Mouse (Mus musculus) limb, embryonic 14.5 days (tissue): ENCODE measurements around the gene Tomm34. TPM values are rescaled to one million over a fixed set of nuclear protein-coding genes. Genes with fewer than 3 reads are reported as not detected.
"Not testable (repeated sequence)": the region's sequence is repeated elsewhere in the genome, so short reads cannot be mapped to it uniquely, and the experiment has no call there.

Experiments used
- ATAC-seq: fragments of 200-750 bp; cut with Nextera tagmentation; 2 replicates; pipeline ENCODE4 v1.8.0; 2017; ENCODE audit warnings: low read depth, moderate number of reproducible peaks, moderate TSS enrichment; ENCODE audit not compliant: low FRiP score
- DNase-seq: peaks from one replicate; pipeline ENCODE4 v3.0.0-alpha.2; 2015; ENCODE audit warnings: low spot score
- H3K27ac ChIP-seq: fragments of 300-500 bp; sonication (generic); replicated peaks from 2 replicates; pipeline ENCODE4 v1.5.1; 2014; ENCODE audit warnings: low read depth, mild to moderate bottlenecking, low read length, moderate library complexity, mixed read lengths
- H3K27me3 ChIP-seq: fragments of 300-500 bp; sonication (generic); 2 replicates; pipeline ENCODE4 v1.6.1; 2014; ENCODE audit warnings: low read length, mixed read lengths; ENCODE audit not compliant: control insufficient read depth, insufficient read depth
- H3K36me3 ChIP-seq: fragments of 300-500 bp; sonication (generic); 2 replicates; pipeline ENCODE4 v1.6.1; 2014; ENCODE audit warnings: mild to moderate bottlenecking, low read length, moderate library complexity, mixed read lengths; ENCODE audit not compliant: control insufficient read depth, insufficient read depth
- H3K4me1 ChIP-seq: fragments of 300-500 bp; sonication (generic); 2 replicates; pipeline ENCODE4 v1.6.1; 2014; ENCODE audit warnings: antibody characterized with exemption, low read length, mixed read lengths; ENCODE audit not compliant: control insufficient read depth, insufficient read depth
- H3K4me2 ChIP-seq: fragments of 300-500 bp; sonication (generic); replicated peaks from 2 replicates; pipeline ENCODE4 v1.6.1; 2014; ENCODE audit warnings: low read depth, mild to moderate bottlenecking, low read length, moderate library complexity; ENCODE audit not compliant: severe bottlenecking
- H3K4me3 ChIP-seq: fragments of 300-500 bp; sonication (generic); replicated peaks from 2 replicates; pipeline ENCODE4 v1.5.1; 2014; ENCODE audit warnings: low read length
- H3K9ac ChIP-seq: fragments of 300-500 bp; sonication (generic); 2 replicates; pipeline ENCODE4 v1.6.1; 2014; ENCODE audit warnings: mild to moderate bottlenecking, low read depth, low read length, moderate library complexity; ENCODE audit not compliant: severe bottlenecking
- H3K9me3 ChIP-seq: fragments of 300-500 bp; sonication (generic); 2 replicates; pipeline ENCODE4 v1.6.1; 2016; ENCODE audit warnings: low read length; ENCODE audit not compliant: control insufficient read depth
- POLR2A ChIP-seq: fragments of 200-500 bp; IDR thresholded peaks from 2 replicates; pipeline ENCODE4 v1.8.0; 2012; ENCODE audit warnings: inconsistent platforms, mild to moderate bottlenecking, moderate library complexity, borderline replicate concordance; ENCODE audit not compliant: insufficient read depth, insufficient read length; ENCODE audit errors: extremely low read depth
- WGBS: fragments of 180-500 bp; shearing (Covaris S2); extraction: QIAGEN DNeasy Blood & Tissue Kit; methylation state at CpG from one replicate; pipeline ENCODE4 v1.1.7; 2014; 5-methylcytosine and 5-hydroxymethylcytosine counted together
- polyA plus RNA-seq, 2 experiments: library from polyadenylated mRNA; depleted of rRNA in 1 of 2; stranded (reverse) in 1 of 2; unstranded in 1 of 2; fragments of >200 nt; fragmentation: Nextera tagmentation in 1 of 2; extraction: Ambion mirVana in 1 of 2; gene quantifications; 2 replicates each; pipeline versions ENCODE4 v1.2.1 to v1.2.3; 2012 to 2014

The Tomm34 gene
- polyA plus RNA-seq, 2 experiments = 39.1 to 50.1 TPM

DNA sequence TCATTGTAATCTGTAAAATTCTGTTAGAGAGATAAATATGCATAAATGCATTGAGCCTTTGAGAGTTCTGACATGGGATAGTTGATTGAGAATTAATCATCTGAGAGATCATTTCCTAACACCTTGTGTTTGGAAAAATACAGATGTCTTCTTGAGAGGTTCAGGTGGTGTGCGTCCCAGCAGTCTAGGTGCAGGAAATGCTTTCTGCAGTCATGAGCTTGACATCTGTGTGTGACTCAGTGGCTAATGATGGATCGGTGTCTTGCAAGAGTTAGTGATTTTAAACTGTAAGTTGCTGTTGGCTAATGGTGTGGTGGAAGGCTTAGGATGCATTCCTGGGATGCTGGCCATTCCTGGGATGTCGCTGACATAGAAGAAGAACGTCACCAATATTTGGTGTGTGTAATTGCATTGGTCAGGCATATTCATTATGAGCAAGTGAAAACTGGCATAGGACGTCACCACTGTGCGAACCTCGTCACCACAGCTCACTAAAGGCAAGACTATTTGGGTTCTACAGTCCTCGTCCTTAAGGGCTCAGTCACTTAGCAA lies 6.0 kb upstream of the Tomm34 start:
- no peak for ATAC-seq
- 90% methylated on average over 8 of the region's 8 CpGs for WGBS
- H3K36me3 ChIP-seq = peaks cover 28% of the 10 kb centered on the region
- no peaks in the 10 kb centered on the region for H3K9me3 ChIP-seq
- TF ChIP-seq POLR2A = no peak
- no peak overlapping the region for H3K27ac ChIP-seq
- no peak overlapping the region for H3K9ac ChIP-seq
- no peak overlapping the region for H3K4me2 ChIP-seq
- no peaks in the 10 kb centered on the region for H3K27me3 ChIP-seq
- no peak for DNase-seq
- no peak overlapping the region for H3K4me3 ChIP-seq
- peaks cover 10% of the 10 kb centered on the region for H3K4me1 ChIP-seq

DNA sequence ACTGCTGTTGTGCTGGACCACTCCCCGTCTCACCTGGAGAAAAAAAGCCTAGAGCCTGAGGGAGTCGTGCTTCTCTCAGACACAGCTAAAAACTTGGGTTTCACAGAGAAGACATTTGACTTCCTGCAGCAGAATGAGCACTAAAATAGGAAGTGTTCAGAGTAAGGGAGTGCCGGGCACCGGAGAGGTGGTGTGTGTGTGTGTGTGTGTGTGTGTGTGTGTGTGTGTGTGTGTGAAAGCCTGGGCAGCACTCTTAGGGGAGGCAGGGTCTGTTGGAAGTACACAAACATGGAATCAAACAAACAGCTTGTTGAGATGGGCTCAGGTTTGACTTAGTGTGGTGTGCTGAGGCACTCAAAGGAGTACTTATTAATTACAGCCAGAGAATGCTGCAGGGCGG lies 4.1 kb upstream of the Tomm34 start:
- TF ChIP-seq POLR2A = no peak
- Histone ChIP-seq H3K27ac (no peak overlapping the region), H3K4me2 (peak overlapping the region; percentile 80), H3K4me3 (peak overlapping the region; percentile 97), H3K9ac (peak overlapping the region; percentile 74; the same call in 1 of the 2 replicates), H3K36me3 (peaks cover 9% of the 10 kb centered on the region), H3K27me3 (no peaks in the 10 kb centered on the region), H3K9me3 (no peaks in the 10 kb centered on the region), H3K4me1 (peaks cover 10% of the 10 kb centered on the region)
- DNase-seq = no peak
- ATAC-seq = no peak
- WGBS = 37% methylated on average over 5 of the region's 5 CpGs

DNA sequence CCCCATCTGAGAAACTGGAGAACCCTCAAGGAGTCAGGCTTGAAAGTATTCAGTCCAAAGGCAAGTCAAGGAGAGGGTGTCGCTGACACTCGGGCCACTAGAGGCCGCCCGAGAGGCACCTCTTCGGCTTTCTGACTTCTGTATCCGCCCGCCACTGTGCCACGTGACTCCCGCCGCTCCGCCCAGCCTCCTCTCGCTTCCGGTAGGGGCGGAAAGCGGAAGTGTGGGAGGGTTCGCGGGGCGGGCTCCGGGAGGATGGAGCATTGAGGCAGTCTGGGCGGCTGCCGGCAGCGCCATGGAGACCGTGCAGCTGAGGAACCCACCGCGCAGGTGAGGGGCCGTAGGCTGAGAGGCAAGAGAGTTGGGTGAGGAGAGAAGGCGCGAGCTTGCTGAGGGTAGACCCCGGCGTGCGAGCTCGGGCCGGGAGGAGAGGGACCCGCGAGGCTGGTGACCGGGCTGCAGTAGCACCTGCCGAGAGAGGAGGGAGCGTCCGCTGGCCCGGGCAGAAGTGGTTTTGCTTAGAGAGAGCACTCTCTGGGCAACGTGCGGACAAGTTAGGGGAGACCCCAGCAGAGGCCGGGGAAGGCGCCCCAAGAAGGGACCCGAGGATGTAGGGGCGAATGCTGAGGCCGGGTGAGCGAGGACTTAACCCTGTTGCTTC lies 3.1 kb upstream of the Tomm34 start:
- peaks cover 18% of the 10 kb centered on the region for H3K4me1 ChIP-seq
- WGBS = 2% methylated on average over 47 of the region's 48 CpGs
- no peaks in the 10 kb centered on the region for H3K9me3 ChIP-seq
- peak; percentile 89 for ATAC-seq
- peak overlapping the region; percentile 80 for H3K4me2 ChIP-seq
- no peaks in the 10 kb centered on the region for H3K36me3 ChIP-seq
- peak overlapping the region; percentile 97 for H3K4me3 ChIP-seq
- TF ChIP-seq POLR2A = peak; percentile 92
- peak overlapping the region; percentile 74 for H3K9ac ChIP-seq
- peak overlapping the region; percentile 10; the same call in 1 of the 2 replicates for H3K27ac ChIP-seq
- peak; percentile 97 for DNase-seq
- H3K27me3 ChIP-seq = no peaks in the 10 kb centered on the region

DNA sequence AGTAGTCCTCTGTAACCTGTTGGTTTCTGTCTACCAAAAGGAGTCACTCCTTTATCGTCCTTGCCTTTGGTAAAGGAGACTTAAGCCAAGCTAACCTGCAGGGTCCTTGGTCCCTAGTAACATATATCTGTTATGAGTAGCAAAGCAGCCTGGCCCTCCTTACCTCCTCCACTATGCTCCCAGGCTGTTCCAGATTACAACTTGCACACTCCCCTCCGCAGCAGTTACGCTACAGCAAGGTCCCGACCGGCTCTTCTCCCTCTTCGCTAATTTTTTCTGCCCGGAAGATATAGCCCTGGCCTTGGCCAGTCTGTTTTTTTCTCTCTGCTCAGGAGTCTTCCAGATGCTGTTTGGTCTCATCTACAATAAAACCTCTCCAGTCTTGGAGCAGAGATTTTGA lies 2.2 kb upstream of the Tomm34 start:
- WGBS = 77% methylated on average over 7 of the region's 7 CpGs
- H3K27me3 ChIP-seq = no peaks in the 10 kb centered on the region
- no peak for TF ChIP-seq POLR2A
- H3K4me3 ChIP-seq = no peak overlapping the region
- no peak overlapping the region for H3K4me2 ChIP-seq
- H3K36me3 ChIP-seq = no peaks in the 10 kb centered on the region
- H3K4me1 ChIP-seq = peaks cover 21% of the 10 kb centered on the region
- no peak overlapping the region for H3K27ac ChIP-seq
- ATAC-seq (no peak), DNase-seq (no peak)
- no peak overlapping the region for H3K9ac ChIP-seq
- H3K9me3 ChIP-seq = no peaks in the 10 kb centered on the region

DNA sequence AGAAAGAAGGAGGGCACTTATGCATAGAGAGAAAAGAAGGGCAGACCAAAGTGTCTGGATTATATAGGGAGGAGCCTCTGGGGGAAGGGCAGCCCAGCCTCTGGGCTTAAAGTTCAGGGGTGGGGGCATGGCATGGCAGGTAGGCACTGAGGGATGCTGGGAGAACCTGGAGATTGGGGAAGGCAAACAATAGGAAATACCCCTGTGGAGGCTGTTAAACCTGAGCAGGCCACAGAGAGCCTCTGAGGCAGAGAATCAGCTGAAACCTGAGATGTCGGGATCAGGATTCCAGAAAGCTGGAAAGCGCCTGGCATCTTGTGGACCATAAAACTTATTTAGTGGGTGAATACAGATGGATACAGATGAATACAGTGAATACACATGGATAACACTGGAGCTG lies 1.1 kb upstream of the Tomm34 start:
- H3K9me3 ChIP-seq = no peaks in the 10 kb centered on the region
- H3K4me2 ChIP-seq = no peak overlapping the region
- no peak overlapping the region for H3K4me3 ChIP-seq
- 19% methylated on average over 2 of the region's 2 CpGs for whole genome bisulfite sequencing
- no peak for TF ChIP-seq POLR2A
- DNase-seq (no peak), ATAC-seq (no peak)
- H3K27ac ChIP-seq = no peak overlapping the region
- peaks cover under 1% of the 10 kb centered on the region; the same call in 1 of the 2 replicates for H3K36me3 ChIP-seq
- H3K4me1 ChIP-seq = peaks cover 21% of the 10 kb centered on the region
- no peak overlapping the region for H3K9ac ChIP-seq
- no peaks in the 10 kb centered on the region for H3K27me3 ChIP-seq

DNA sequence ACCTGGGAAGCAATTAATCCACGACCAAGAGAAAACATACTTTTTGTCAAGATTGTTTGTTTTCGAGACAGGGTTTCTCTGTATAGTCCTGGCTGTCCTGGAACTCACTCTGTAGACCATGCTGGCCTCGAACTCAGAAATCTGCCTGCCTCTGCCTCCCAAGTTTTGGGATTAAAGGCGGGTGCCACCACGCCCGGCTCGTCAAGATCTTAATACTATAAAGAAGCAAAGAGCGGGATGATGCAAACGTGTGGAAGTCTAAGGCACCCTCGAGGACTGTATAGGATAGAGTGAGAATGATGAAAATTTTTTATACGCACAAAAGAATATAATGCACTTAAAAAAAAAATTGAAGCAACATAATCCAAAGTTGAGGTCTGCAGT lies 460 bp upstream of the Tomm34 start:
- H3K9ac ChIP-seq, H3K36me3 ChIP-seq, H3K27ac ChIP-seq, ATAC-seq, H3K27me3 ChIP-seq, DNase-seq, H3K9me3 ChIP-seq: not testable (repeated sequence)
- 76% methylated on average over 11 of the region's 11 CpGs for WGBS
- Histone ChIP-seq H3K4me3 (peak overlapping the region; percentile 90), H3K4me1 (peaks cover 21% of the 10 kb centered on the region), H3K4me2 (peak overlapping the region; percentile 72)
